Mouse (Mus musculus): ENCODE data around the gene Hist2h3c2. TPM values are rescaled to one million over a fixed set of nuclear protein-coding genes. Genes with fewer than 3 reads are reported as not detected.

Gene Hist2h3c2
- polyA plus RNA-seq, 1 experiment from 2014 or later, result 8.1 TPM

- H3K9ac ChIP-seq (replicated peaks), result no peak overlapping the region
- TF ChIP-seq EP300 (IDR thresholded peaks at IDR 0.05; ENCODE audit: low read depth) (no peak), CTCF (IDR thresholded peaks at IDR 0.05; ENCODE audit: low read depth) (no peak)
- H3K27ac ChIP-seq (ENCODE audit: low read depth), result no peak overlapping the region
- no peak overlapping the region for H3K4me3 ChIP-seq (ENCODE audit: low read depth, low read length)
- H3K4me2 ChIP-seq (ENCODE audit: low read depth, low read length), result no peak overlapping the region
- no peaks in the 10 kb centered on the region for H3K36me3 ChIP-seq (replicated peaks; ENCODE audit: insufficient read depth, low read length)
- 59% methylated on average over 2 of the region's 2 CpGs for WGBS (ENCODE audit: insufficient replicate concordance)
- no peaks in the 10 kb centered on the region for H3K27me3 ChIP-seq (ENCODE audit: insufficient read depth, low read length)
- H3K9me3 ChIP-seq (ENCODE audit: low read length), result no peaks in the 10 kb centered on the region
- DNase-seq, result no peak
- no peak for ATAC-seq
- H3K4me1 ChIP-seq (ENCODE audit: insufficient read depth), result peaks cover 17% of the 10 kb centered on the region
Observed at GRCm38 (mm10) chr3:96228828-96229227, 10.1 kb downstream of the Hist2h3c2 start.

DNA sequence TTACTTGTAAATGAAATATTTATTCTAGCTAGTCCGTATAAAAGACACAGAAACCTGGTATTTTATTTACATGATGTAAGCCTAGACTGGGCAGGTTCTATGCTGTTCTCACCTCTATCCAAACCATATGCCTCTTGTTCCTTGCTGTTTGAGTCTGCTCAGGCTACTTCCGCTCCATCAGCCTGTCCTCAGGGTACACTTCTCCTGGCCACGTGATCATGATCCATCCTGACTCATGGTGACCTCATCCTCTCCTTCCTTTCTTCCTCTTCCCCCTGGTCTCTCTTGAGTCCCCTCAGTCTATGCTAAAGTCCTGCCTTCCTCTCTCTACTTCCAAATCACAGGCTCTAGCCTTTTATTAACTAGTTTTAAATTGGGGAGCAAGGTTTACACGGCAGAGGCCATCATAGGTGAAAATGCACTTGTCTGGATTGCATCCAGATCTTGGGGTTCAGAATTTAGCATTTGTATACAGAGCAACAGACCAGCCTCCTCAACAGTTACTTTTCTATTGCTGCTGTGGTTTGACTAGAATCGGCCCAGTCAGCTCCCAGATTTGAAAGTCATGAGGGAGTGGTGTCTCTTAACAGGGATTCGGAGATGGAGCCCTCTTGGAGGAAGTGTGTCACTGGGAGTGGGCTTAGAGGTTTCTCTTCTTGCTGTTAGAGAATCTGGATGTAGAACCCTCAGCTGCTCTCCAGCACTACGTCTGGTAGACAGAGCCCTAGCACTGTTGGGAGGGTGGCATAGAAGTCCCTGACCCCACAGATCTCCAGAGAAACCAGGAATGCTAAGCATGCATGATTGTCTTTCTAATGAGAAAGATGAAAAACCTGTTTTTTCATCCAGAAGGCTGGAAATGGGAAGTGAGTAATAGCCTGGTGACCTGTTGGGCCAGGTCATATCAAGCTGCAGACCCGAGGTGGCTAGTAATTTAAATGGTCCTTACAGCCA is 12.0 kb downstream of the Hist2h3c2 start:
- Histone ChIP-seq H3K27me3 (ENCODE audit: insufficient read depth, low read length) (no peaks in the 10 kb centered on the region), H3K4me2 (ENCODE audit: low read depth, low read length) (no peak overlapping the region), H3K9me3 (ENCODE audit: low read length) (no peaks in the 10 kb centered on the region), H3K36me3 (replicated peaks; ENCODE audit: insufficient read depth, low read length) (no peaks in the 10 kb centered on the region), H3K27ac (ENCODE audit: low read depth) (no peak overlapping the region), H3K9ac (replicated peaks) (no peak overlapping the region), H3K4me1 (ENCODE audit: insufficient read depth) (peaks cover 34% of the 10 kb centered on the region), H3K4me3 (ENCODE audit: low read depth, low read length) (no peak overlapping the region)
- TF ChIP-seq EP300 (IDR thresholded peaks at IDR 0.05; ENCODE audit: low read depth) (no peak), CTCF (IDR thresholded peaks at IDR 0.05; ENCODE audit: low read depth) (no peak)
- peak; percentile 28; the same call in 1 of the 2 replicates for ATAC-seq
- DNase-seq, result no peak
- WGBS (ENCODE audit: insufficient replicate concordance), result 64% methylated on average over 8 of the region's 8 CpGs

GRCm38 (mm10) chr3:96225421-96225820 is 13.5 kb downstream of the Hist2h3c2 start:
- Histone ChIP-seq H3K36me3 (replicated peaks; ENCODE audit: insufficient read depth, low read length) (no peaks in the 10 kb centered on the region), H3K4me3 (ENCODE audit: low read depth, low read length) (no peak overlapping the region), H3K4me2 (ENCODE audit: low read depth, low read length) (peak overlapping the region; percentile 70), H3K27ac (ENCODE audit: low read depth) (no peak overlapping the region), H3K4me1 (ENCODE audit: insufficient read depth) (peaks cover 38% of the 10 kb centered on the region), H3K27me3 (ENCODE audit: insufficient read depth, low read length) (no peaks in the 10 kb centered on the region), H3K9ac (replicated peaks) (peak overlapping the region; percentile 31; the same call in 1 of the 2 replicates), H3K9me3 (ENCODE audit: low read length) (no peaks in the 10 kb centered on the region)
- 66% methylated on average over 2 of the region's 2 CpGs for WGBS (ENCODE audit: insufficient replicate concordance)
- no peak for TF ChIP-seq EP300 (IDR thresholded peaks at IDR 0.05; ENCODE audit: low read depth)
- no peak for TF ChIP-seq CTCF (IDR thresholded peaks at IDR 0.05; ENCODE audit: low read depth)
- DNase-seq (no peak), ATAC-seq (no peak)

- no peaks in the 10 kb centered on the region for H3K27me3 ChIP-seq (ENCODE audit: insufficient read depth, low read length)
- H3K9ac ChIP-seq (replicated peaks), result peak overlapping the region; percentile 93
- 65% methylated on average over 4 of the region's 4 CpGs for WGBS (ENCODE audit: insufficient replicate concordance)
- H3K4me3 ChIP-seq (ENCODE audit: low read depth, low read length), result peak overlapping the region; percentile 67
- H3K27ac ChIP-seq (ENCODE audit: low read depth), result peak overlapping the region; percentile 99; the same call in 1 of the 2 replicates
- no peak for ATAC-seq
- peak overlapping the region; percentile 70 for H3K4me2 ChIP-seq (ENCODE audit: low read depth, low read length)
- DNase-seq, result no peak
- TF ChIP-seq CTCF (IDR thresholded peaks at IDR 0.05; ENCODE audit: low read depth) (no peak), EP300 (IDR thresholded peaks at IDR 0.05; ENCODE audit: low read depth) (no peak)
- no peaks in the 10 kb centered on the region for H3K36me3 ChIP-seq (replicated peaks; ENCODE audit: insufficient read depth, low read length)
- H3K9me3 ChIP-seq (ENCODE audit: low read length), result no peaks in the 10 kb centered on the region
- H3K4me1 ChIP-seq (ENCODE audit: insufficient read depth), result peaks cover 45% of the 10 kb centered on the region
Observed at GRCm38 (mm10) chr3:96222774-96223173, 16.2 kb downstream of the Hist2h3c2 start.

- peaks cover 45% of the 10 kb centered on the region for H3K4me1 ChIP-seq (ENCODE audit: insufficient read depth)
- TF ChIP-seq CTCF (IDR thresholded peaks at IDR 0.05; ENCODE audit: low read depth) (no peak), EP300 (IDR thresholded peaks at IDR 0.05; ENCODE audit: low read depth) (no peak)
- DNase-seq, result peak; percentile 55
Observed at GRCm38 (mm10) chr3:96221640-96222038, 17.3 kb downstream of the Hist2h3c2 start.

More at GRCm38 (mm10) chr3:96221640-96222038, 17.3 kb downstream of the Hist2h3c2 start:
- WGBS (ENCODE audit: insufficient replicate concordance), result 13% methylated on average over 9 of the region's 9 CpGs
- peak overlapping the region; percentile 70 for H3K4me2 ChIP-seq (ENCODE audit: low read depth, low read length)
- peak overlapping the region; percentile 93 for H3K9ac ChIP-seq (replicated peaks)
- H3K27me3 ChIP-seq (ENCODE audit: insufficient read depth, low read length), result no peaks in the 10 kb centered on the region
- H3K4me3 ChIP-seq (ENCODE audit: low read depth, low read length), result peak overlapping the region; percentile 67
- H3K27ac ChIP-seq (ENCODE audit: low read depth), result peak overlapping the region; percentile 99
- no peak for ATAC-seq
- no peaks in the 10 kb centered on the region for H3K9me3 ChIP-seq (ENCODE audit: low read length)
- H3K36me3 ChIP-seq (replicated peaks; ENCODE audit: insufficient read depth, low read length), result no peaks in the 10 kb centered on the region
